Mouse (Mus musculus): Measurements from ENCODE around the gene Thbs4. TPM values are rescaled to one million over a fixed set of nuclear protein-coding genes. Genes with fewer than 3 reads are reported as not detected.
"Not testable (repeated sequence)": the region's sequence is repeated elsewhere in the genome, so short reads cannot be mapped to it uniquely, and the experiment has no call there.

Gene Thbs4
- total RNA-seq (2014; fragmentation: Nextera tagmentation) (not detected in 2 replicates), total RNA-seq (2017) (not detected in 2 replicates)

- ATAC-seq (replicated peaks; ENCODE audit: poor library complexity, severe bottlenecking): peak; percentile 41
These were observed at the start of gene Thbs4 for GRCm38 (mm10) chr13:92794462-92795214. Gene Thbs4 (minus strand): TSS chr13:92794818.

GRCm38 (mm10) chr13:92833162-92833561, 38.5 kb upstream of the Thbs4 start:
- no peak for ATAC-seq (replicated peaks; ENCODE audit: poor library complexity, severe bottlenecking)

GRCm38 (mm10) chr13:92828820-92829219, 34.2 kb upstream of the Thbs4 start:
- peak; percentile 86 for ATAC-seq (replicated peaks; ENCODE audit: poor library complexity, severe bottlenecking)

GRCm38 (mm10) chr13:92817357-92817756, 22.7 kb upstream of the Thbs4 start:
- ATAC-seq (replicated peaks; ENCODE audit: poor library complexity, severe bottlenecking): no peak

GRCm38 (mm10) chr13:92816329-92816728, 21.7 kb upstream of the Thbs4 start:
- peak; percentile 87 for ATAC-seq (replicated peaks; ENCODE audit: poor library complexity, severe bottlenecking)

GRCm38 (mm10) chr13:92810592-92810991, 16.0 kb upstream of the Thbs4 start:
- ATAC-seq (replicated peaks; ENCODE audit: poor library complexity, severe bottlenecking): not testable (repeated sequence)

- no peak for ATAC-seq (replicated peaks; ENCODE audit: poor library complexity, severe bottlenecking)
These were observed 13.2 kb upstream of the Thbs4 start for GRCm38 (mm10) chr13:92807849-92808248.

- ATAC-seq (replicated peaks; ENCODE audit: poor library complexity, severe bottlenecking): no peak
These were observed 12.2 kb upstream of the Thbs4 start for GRCm38 (mm10) chr13:92806785-92807184.

GRCm38 (mm10) chr13:92799306-92799925, 4.8 kb upstream of the Thbs4 start:
- no peak for ATAC-seq (replicated peaks; ENCODE audit: poor library complexity, severe bottlenecking)

GRCm38 (mm10) chr13:92798830-92799229, 4.2 kb upstream of the Thbs4 start:
- no peak for ATAC-seq (replicated peaks; ENCODE audit: poor library complexity, severe bottlenecking)

GRCm38 (mm10) chr13:92793636-92794035, 982 bp downstream of the Thbs4 start:
- ATAC-seq (replicated peaks; ENCODE audit: poor library complexity, severe bottlenecking): no peak

- ATAC-seq (replicated peaks; ENCODE audit: poor library complexity, severe bottlenecking): peak; percentile 69
These were observed 3.1 kb downstream of the Thbs4 start for GRCm38 (mm10) chr13:92791474-92791873.

GRCm38 (mm10) chr13:92784311-92784710, 10.3 kb downstream of the Thbs4 start:
- ATAC-seq (replicated peaks; ENCODE audit: poor library complexity, severe bottlenecking): no peak

GRCm38 (mm10) chr13:92783551-92783950, 11.1 kb downstream of the Thbs4 start:
- no peak for ATAC-seq (replicated peaks; ENCODE audit: poor library complexity, severe bottlenecking)

- ATAC-seq (replicated peaks; ENCODE audit: poor library complexity, severe bottlenecking): no peak
These were observed 13.7 kb downstream of the Thbs4 start for GRCm38 (mm10) chr13:92780927-92781326.

- ATAC-seq (replicated peaks; ENCODE audit: poor library complexity, severe bottlenecking): no peak
These were observed 14.5 kb downstream of the Thbs4 start for GRCm38 (mm10) chr13:92780076-92780475.

- ATAC-seq (replicated peaks; ENCODE audit: poor library complexity, severe bottlenecking): peak; percentile 63
These were observed 16.0 kb downstream of the Thbs4 start for GRCm38 (mm10) chr13:92778642-92779041.

- no peak for ATAC-seq (replicated peaks; ENCODE audit: poor library complexity, severe bottlenecking)
These were observed 18.7 kb downstream of the Thbs4 start for GRCm38 (mm10) chr13:92775916-92776315.

GRCm38 (mm10) chr13:92774887-92775286, 19.7 kb downstream of the Thbs4 start:
- peak; percentile 88 for ATAC-seq (replicated peaks; ENCODE audit: poor library complexity, severe bottlenecking)

GRCm38 (mm10) chr13:92772500-92772899, 22.1 kb downstream of the Thbs4 start:
- no peak for ATAC-seq (replicated peaks; ENCODE audit: poor library complexity, severe bottlenecking)

- no peak for ATAC-seq (replicated peaks; ENCODE audit: poor library complexity, severe bottlenecking)
These were observed 23.1 kb downstream of the Thbs4 start for GRCm38 (mm10) chr13:92771566-92771965.

All from granulocyte monocyte progenitor cell, adult 5-6 weeks (primary cell).